Mouse (Mus musculus): ENCODE measurements at regions not wholly inside any gene's neighbourhood (a gene's known extent, or its start where the extent isn't known, plus 50 kb on each side); places are given as distances from the start of the nearest gene placed in this dataset.

DNA sequence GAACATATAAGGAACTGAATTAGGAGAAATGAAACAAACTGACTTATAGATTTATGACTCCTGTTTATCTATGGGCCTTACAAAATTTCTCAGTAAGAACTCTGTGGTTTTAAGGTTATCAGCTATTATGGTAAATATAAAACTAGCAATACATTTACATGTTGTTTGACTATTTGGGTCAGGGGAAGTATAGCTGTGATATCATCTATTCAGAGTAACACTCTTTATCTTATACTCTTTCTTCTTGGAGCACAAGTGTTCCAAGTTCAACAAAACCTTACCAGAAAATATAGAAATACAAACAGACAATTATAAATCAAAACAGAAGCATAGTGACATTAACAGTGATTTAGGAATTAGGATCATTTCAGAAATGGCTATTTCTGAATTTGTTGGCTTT, 383.6 kb downstream of the Casp12 start:
- DNase-seq, result no peak

DNA sequence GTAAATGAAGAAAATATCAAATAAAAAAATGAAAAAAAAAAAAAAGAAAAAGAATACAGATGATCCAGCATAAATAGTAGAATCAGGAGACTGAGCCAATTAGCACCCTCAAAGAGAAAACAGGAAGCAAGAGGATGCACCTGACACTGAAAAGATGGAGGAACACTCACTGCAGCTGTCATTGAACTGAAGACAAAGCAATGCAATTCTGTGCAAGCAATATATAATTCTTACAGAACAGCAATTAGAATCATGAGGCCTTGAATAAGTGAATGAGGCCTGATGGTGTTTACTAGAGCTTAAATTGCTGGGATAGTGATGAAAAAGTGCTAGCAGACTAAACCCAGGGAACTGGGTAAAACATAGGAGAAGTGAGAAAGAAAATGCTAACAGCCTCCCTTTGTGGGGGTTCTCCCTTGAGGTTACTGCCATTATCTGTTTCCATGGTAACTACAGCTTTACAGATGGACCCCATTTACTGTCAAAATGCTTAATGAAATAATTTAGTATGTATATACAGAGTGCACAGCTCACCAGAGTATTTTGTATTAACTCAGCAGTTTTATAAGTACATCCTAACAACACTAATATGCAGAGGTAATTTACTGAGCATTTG, 407.6 kb downstream of the Casp12 start:
- no peak for DNase-seq

DNA sequence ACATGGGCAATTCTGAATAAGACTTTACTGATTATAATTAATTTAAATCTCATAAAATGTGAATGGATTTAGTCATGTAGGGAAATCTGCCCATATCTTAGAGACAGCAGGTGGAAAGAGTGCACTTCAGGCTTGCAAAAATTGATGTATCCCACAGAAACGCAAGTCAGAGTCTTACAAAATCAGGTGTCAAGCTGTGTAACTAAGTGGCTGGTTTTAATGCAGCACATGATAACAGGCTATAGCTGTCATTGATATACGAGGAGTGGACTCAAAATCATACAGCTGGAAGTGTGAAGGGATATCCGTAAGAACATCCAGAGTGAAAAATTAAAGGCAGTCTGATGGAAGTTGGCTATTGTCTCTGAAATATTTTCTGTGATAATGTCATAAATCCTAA, 408.6 kb downstream of the Casp12 start:
- DNase-seq, result no peak

DNA sequence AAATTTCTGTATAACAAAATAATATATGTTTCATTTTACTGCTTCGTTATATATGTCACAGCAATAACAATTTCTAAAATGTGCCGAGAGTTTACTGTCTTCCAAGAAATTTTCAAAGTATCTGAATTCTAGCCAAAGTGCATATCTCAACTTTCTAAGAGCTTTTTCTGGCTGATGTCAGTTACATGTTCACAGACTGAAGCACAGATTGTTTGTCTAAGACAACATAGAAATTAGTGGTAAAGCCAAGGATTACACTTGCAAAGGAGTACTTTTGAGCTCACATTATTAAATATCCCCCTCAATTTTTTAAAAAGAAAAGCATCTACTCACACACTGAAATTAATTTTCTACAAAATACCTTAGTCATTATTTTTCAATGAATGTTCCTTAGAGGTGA, 407.2 kb upstream of the Pdgfd start:
- no peak for DNase-seq

DNA sequence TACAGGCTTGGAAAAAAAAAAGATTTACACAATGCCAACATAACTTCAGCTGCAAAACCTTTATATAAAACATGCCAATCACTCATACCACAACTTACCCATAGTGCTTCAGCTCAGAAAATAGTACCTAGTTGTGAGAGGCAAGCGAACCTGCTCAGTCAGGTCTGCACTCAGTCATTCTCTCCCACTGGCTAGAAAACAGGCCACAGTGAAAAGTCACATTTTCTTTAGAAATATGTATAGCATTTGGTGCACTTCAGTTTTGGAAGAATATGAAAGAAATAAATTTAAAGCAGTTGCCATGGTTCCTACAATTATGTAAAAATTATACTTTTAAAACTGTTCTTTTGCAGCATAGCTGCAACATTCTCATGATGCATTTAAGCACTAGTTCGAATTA, 398.5 kb upstream of the Pdgfd start:
- DNase-seq, result no peak

DNA sequence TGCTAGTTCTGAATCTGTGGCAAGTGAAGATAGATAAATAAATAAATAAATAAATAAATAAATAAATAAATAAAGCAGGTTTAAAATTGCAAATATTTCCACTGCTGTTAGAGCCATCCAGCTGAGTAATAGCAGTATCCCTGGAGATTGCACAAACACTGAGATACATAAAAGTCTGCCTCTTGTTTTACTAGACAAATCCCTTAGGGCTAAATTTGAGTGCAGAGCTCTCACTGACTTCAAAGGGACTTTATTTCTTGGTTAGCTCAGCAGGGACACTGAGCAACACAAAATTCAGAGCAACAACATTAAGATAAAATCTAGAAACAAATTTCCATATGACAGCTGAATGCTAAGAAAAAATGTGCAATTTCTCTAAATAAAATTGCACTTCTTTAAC, 397.2 kb upstream of the Pdgfd start:
- DNase-seq, result peak; percentile 4
